Mouse (Mus musculus): Measurements from ENCODE around the gene Mien1. TPM values are rescaled to one million over a fixed set of nuclear protein-coding genes. Genes with fewer than 3 reads are reported as not detected.
A peak's percentile ranks its signal among the peaks of the same experiment; 100 is the strongest.

The Mien1 gene
- polyA plus RNA-seq, 1 experiment: 84.8 TPM

- TF ChIP-seq POLR2A (IDR thresholded peaks at IDR 0.05; ENCODE audit: borderline replicate concordance, low read depth, low read length): no peak
- Histone ChIP-seq H3K27ac (ENCODE audit: insufficient read depth, low read depth, low read length) (no peak overlapping the region), H3K4me1 (ENCODE audit: control insufficient read depth, insufficient read depth, low read length) (peaks cover 2% of the 10 kb centered on the region; the same call in 1 of the 2 replicates), H3K4me3 (ENCODE audit: insufficient read depth, low read length) (no peak overlapping the region)
These were observed 45.5 kb downstream of the Mien1 start for GRCm38 (mm10) chr11:98393317-98393716.

GRCm38 (mm10) chr11:98392645-98393044 lies 46.1 kb downstream of the Mien1 start:
- Histone ChIP-seq H3K4me1 (ENCODE audit: control insufficient read depth, insufficient read depth, low read length) (peaks cover 2% of the 10 kb centered on the region; the same call in 1 of the 2 replicates), H3K4me3 (ENCODE audit: insufficient read depth, low read length) (no peak overlapping the region), H3K27ac (ENCODE audit: insufficient read depth, low read depth, low read length) (no peak overlapping the region)
- TF ChIP-seq CTCF (IDR thresholded peaks at IDR 0.05; ENCODE audit: low read depth, low read length) (no peak), POLR2A (IDR thresholded peaks at IDR 0.05; ENCODE audit: borderline replicate concordance, low read depth, low read length) (no peak)

GRCm38 (mm10) chr11:98392034-98392433 lies 46.8 kb downstream of the Mien1 start:
- H3K4me3 ChIP-seq (ENCODE audit: insufficient read depth, low read length): no peak overlapping the region
- TF ChIP-seq POLR2A (IDR thresholded peaks at IDR 0.05; ENCODE audit: borderline replicate concordance, low read depth, low read length): no peak
- no peak overlapping the region for H3K27ac ChIP-seq (ENCODE audit: insufficient read depth, low read depth, low read length)
- peaks cover 2% of the 10 kb centered on the region; the same call in 1 of the 2 replicates for H3K4me1 ChIP-seq (ENCODE audit: control insufficient read depth, insufficient read depth, low read length)

- Histone ChIP-seq H3K4me3 (ENCODE audit: insufficient read depth, low read length) (no peak overlapping the region), H3K4me1 (ENCODE audit: control insufficient read depth, insufficient read depth, low read length) (peaks cover 2% of the 10 kb centered on the region; the same call in 1 of the 2 replicates), H3K27ac (ENCODE audit: insufficient read depth, low read depth, low read length) (no peak overlapping the region)
- TF ChIP-seq POLR2A (IDR thresholded peaks at IDR 0.05; ENCODE audit: borderline replicate concordance, low read depth, low read length) (no peak), CTCF (IDR thresholded peaks at IDR 0.05; ENCODE audit: low read depth, low read length) (no peak)
These were observed 48.6 kb downstream of the Mien1 start for GRCm38 (mm10) chr11:98390141-98390540.

- no peak for TF ChIP-seq POLR2A (IDR thresholded peaks at IDR 0.05; ENCODE audit: borderline replicate concordance, low read depth, low read length)
- peak; percentile 61 for TF ChIP-seq CTCF (IDR thresholded peaks at IDR 0.05; ENCODE audit: low read depth, low read length)
- H3K4me3 ChIP-seq (ENCODE audit: insufficient read depth, low read length): no peak overlapping the region
- no peak overlapping the region for H3K27ac ChIP-seq (ENCODE audit: insufficient read depth, low read depth, low read length)
- H3K4me1 ChIP-seq (ENCODE audit: control insufficient read depth, insufficient read depth, low read length): peaks cover 2% of the 10 kb centered on the region; the same call in 1 of the 2 replicates
These were observed 49.5 kb downstream of the Mien1 start for GRCm38 (mm10) chr11:98389221-98389780.

- no peak for TF ChIP-seq POLR2A (IDR thresholded peaks at IDR 0.05; ENCODE audit: borderline replicate concordance, low read depth, low read length)
- TF ChIP-seq CTCF (IDR thresholded peaks at IDR 0.05; ENCODE audit: low read depth, low read length): no peak
- no peak overlapping the region for H3K4me3 ChIP-seq (ENCODE audit: insufficient read depth, low read length)
- no peak overlapping the region for H3K27ac ChIP-seq (ENCODE audit: insufficient read depth, low read depth, low read length)
- H3K4me1 ChIP-seq (ENCODE audit: control insufficient read depth, insufficient read depth, low read length): peaks cover 2% of the 10 kb centered on the region; the same call in 1 of the 2 replicates
These were observed 50.5 kb downstream of the Mien1 start for GRCm38 (mm10) chr11:98388282-98388681.

Other genes starting within 250 kb of the Mien1 start
- gene Med1, start 245.7 kb downstream of the Mien1 start, polyA plus RNA-seq (2012; ENCODE audit: insufficient read depth, insufficient read length, missing spikeins): 32.5 and 32.7 TPM in 2 replicates
- gene Cdk12, start 235.9 kb downstream of the Mien1 start, polyA plus RNA-seq (2012; ENCODE audit: insufficient read depth, insufficient read length, missing spikeins): 26.5 and 29.6 TPM in 2 replicates
- gene Neurod2, start 109.3 kb downstream of the Mien1 start, polyA plus RNA-seq (2012; ENCODE audit: insufficient read depth, insufficient read length, missing spikeins): not detected in 2 replicates
- not detected in 2 replicates for gene Ppp1r1b, start 90.6 kb downstream of the Mien1 start, polyA plus RNA-seq (2012; ENCODE audit: insufficient read depth, insufficient read length, missing spikeins)
- gene Stard3, start 80.6 kb downstream of the Mien1 start, polyA plus RNA-seq (2012; ENCODE audit: insufficient read depth, insufficient read length, missing spikeins): 62.3 and 63.7 TPM in 2 replicates
- not detected in 2 replicates for gene Tcap, start 55.2 kb downstream of the Mien1 start, polyA plus RNA-seq (2012; ENCODE audit: insufficient read depth, insufficient read length, missing spikeins)
- not detected in 2 replicates for gene Pnmt, start 52.5 kb downstream of the Mien1 start, polyA plus RNA-seq (2012; ENCODE audit: insufficient read depth, insufficient read length, missing spikeins)
- 4.6 and 6.4 TPM in 2 replicates for gene Pgap3, start 38.5 kb downstream of the Mien1 start, polyA plus RNA-seq (2012; ENCODE audit: insufficient read depth, insufficient read length, missing spikeins)
- 0.17 TPM in 1 of 2 replicates, not detected in the other for gene Erbb2, start 26.5 kb downstream of the Mien1 start, polyA plus RNA-seq (2012; ENCODE audit: insufficient read depth, insufficient read length, missing spikeins)
- gene Grb7, start 7.4 kb upstream of the Mien1 start, polyA plus RNA-seq (2012; ENCODE audit: insufficient read depth, insufficient read length, missing spikeins): not detected in 2 replicates
- gene Ikzf3, start 107.0 kb upstream of the Mien1 start, polyA plus RNA-seq (2012; ENCODE audit: insufficient read depth, insufficient read length, missing spikeins): not detected in 2 replicates
- not detected in 2 replicates for gene Zpbp2, start 112.1 kb upstream of the Mien1 start, polyA plus RNA-seq (2012; ENCODE audit: insufficient read depth, insufficient read length, missing spikeins)
- 17.1 and 18.5 TPM in 2 replicates for gene Ormdl3, start 148.4 kb upstream of the Mien1 start, polyA plus RNA-seq (2012; ENCODE audit: insufficient read depth, insufficient read length, missing spikeins)
- not detected in 2 replicates for gene Lrrc3c, start 159.3 kb upstream of the Mien1 start, polyA plus RNA-seq (2012; ENCODE audit: insufficient read depth, insufficient read length, missing spikeins)
- gene Gm12355, start 186.7 kb upstream of the Mien1 start, polyA plus RNA-seq (2012; ENCODE audit: insufficient read depth, insufficient read length, missing spikeins): 9.6 and 15.5 TPM in 2 replicates
- gene Gsdma3, start 187.4 kb upstream of the Mien1 start, polyA plus RNA-seq (2012; ENCODE audit: insufficient read depth, insufficient read length, missing spikeins): not detected in 2 replicates
- not detected in 2 replicates for gene Gsdma2, start 207.8 kb upstream of the Mien1 start, polyA plus RNA-seq (2012; ENCODE audit: insufficient read depth, insufficient read length, missing spikeins)
- gene Gsdma, start 225.4 kb upstream of the Mien1 start, polyA plus RNA-seq (2012; ENCODE audit: insufficient read depth, insufficient read length, missing spikeins): not detected in 2 replicates
- gene Psmd3, start 243.6 kb upstream of the Mien1 start, polyA plus RNA-seq (2012; ENCODE audit: insufficient read depth, insufficient read length, missing spikeins): 46.3 and 53.7 TPM in 2 replicates

All from bone marrow macrophage, adult 2 months (primary cell).